Mouse (Mus musculus) bone marrow macrophage, adult 2 months (primary cell): Measurements from ENCODE around the gene R3hdm2.

Source experiments
- CTCF ChIP-seq: IDR thresholded peaks from 2 replicates; pipeline ENCODE4 v1.5.1; 2012; ENCODE audit warnings: low read depth, mild to moderate bottlenecking, low read length, moderate library complexity
- POLR2A ChIP-seq: IDR thresholded peaks from 2 replicates; pipeline ENCODE4 v1.6.1; 2012; ENCODE audit warnings: mild to moderate bottlenecking, low read depth, low read length, borderline replicate concordance

DNA sequence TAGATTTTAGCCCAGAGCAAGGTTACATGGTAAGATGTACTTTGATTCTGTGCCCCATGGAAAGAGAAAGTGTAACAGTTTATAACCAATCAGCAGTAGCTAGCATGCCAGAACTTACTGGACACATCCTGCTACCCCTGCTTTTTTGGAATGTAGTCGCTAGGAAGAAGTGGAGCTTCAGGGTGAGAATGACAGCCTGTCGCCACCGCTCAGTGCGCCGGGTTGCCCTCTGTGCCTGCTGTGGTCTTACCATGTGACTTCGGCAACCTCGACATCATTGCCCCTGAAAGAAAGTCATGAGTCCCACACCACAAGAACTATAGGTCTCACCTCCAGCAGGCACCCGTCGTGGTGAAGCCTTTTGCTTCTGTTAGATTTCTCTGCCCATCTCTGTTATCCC, 92.6 kb downstream of the R3hdm2 start:
- TF ChIP-seq CTCF (no peak), POLR2A (no peak)
